Mouse (Mus musculus) left cerebral cortex, postnatal 14 days (tissue): Measurements from ENCODE around the gene Cspg5. TPM values are rescaled to one million over a fixed set of nuclear protein-coding genes. Genes with fewer than 3 reads are reported as not detected.

ENCODE experiments used
- DNase-seq, 2 experiments: peaks; one replicate each; pipeline ENCODE4 v3.0.0; 2021 to 2022; ENCODE audit warnings: low spot score in 2 of 2, mixed read lengths in 1 of 2
- intact Hi-C: fragments of 180-260 bp; cut with DNase I; formaldehyde crosslinking; loops from one replicate; pipeline ENCODE4 v1.15.1; 2025
- long read RNA-seq, 2 experiments: library from polyadenylated mRNA; stranded (forward); transcript quantifications; one replicate each; pipeline ENCODE4 v2.0.0; 2021
- total RNA-seq, 2 experiments: library from RNA; stranded (reverse); gene quantifications; 2 replicates each; pipeline ENCODE4 v1.2.3; 2021

Cspg5 gene
- total RNA-seq: 100 to 1,000 TPM; 423 to 475 TPM
- long read RNA-seq, experiment 1, transcript Cspg5-202 (5 exons, 3,790 nt): major isoform, 194 of 272 reads
- long read RNA-seq, experiment 1, transcript Cspg5-205 (4 exons, 2,107 nt): minor isoform, 28 of 272 reads
- long read RNA-seq, experiment 1, transcript Cspg5-201 (5 exons, 3,870 nt): minor isoform, 16 of 272 reads
- long read RNA-seq, experiment 1, partial matches to known transcripts: 13 of 272 reads
- long read RNA-seq, experiment 1, other reads (novel, unspliced or antisense): 18 of 272 reads
- long read RNA-seq, experiment 2, transcript Cspg5-205 (4 exons, 2,107 nt): minor isoform, 22 of 235 reads
- long read RNA-seq, experiment 2, transcript Cspg5-202 (5 exons, 3,790 nt): major isoform, 160 of 235 reads
- long read RNA-seq, experiment 2, transcript Cspg5-201 (5 exons, 3,870 nt): minor isoform, 26 of 235 reads
- long read RNA-seq, experiment 2, partial matches to known transcripts: 9 of 235 reads
- long read RNA-seq, experiment 2, other reads (novel, unspliced or antisense): 15 of 235 reads

DNA sequence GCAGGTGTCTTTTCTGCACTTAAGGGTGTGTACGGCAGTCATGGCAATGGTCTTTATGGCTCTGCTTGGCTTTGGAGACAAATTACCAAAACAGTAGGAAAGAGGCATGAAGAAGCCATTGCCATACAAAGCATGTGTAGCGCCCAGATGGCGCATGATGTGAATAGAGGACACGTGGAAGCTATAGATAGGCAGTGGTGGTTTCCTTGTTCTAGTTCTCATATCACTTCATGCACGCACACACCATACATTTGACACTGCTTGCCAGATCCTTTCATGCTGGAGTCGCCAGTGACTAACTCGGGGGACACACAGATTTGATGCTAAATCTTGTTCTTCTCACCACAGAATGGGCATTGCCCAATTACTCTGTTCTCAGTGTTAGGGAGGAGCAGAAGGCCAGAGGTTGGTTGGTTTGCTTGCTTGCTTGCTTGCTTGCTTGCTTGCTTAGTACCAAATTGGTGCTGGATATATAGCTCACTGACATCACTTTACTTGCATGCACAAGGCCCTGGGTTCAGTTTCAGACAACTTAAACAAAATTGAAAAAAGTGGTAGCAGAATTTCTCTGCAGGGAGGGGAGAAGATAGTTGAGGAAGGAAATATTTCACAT lies at the start of gene Cspg5:
TSS of gene Cspg5 (plus strand) at position 563 of the 613 bp plus-strand sequence.
- intact Hi-C loops: no loop called here
- DNase-seq: peak in 1 of 2 experiments; percentile 59

DNA sequence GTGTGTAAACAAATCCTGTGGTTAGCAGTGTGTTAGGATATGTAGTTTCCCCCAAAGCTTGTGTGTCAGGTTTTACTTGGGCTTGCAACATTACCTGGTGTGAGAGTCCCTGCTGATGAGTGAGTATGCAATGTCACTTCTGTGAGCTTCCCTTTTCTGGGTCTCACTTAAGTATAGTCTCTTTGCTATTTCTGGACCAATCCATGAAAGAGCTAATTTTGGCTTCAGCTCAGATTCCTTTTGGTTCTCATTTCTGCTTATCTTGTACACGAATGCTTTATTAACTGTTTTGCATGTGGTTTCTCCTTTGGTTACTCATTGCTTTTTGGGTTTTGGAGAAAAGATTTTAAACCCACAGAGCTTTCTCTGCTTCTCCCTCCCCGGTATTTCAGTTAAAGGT lies 43.7 kb upstream of the Cspg5 start:
- DNase-seq: no peak
- intact Hi-C loops: no loop called here

- intact Hi-C loops: loop anchor here (5.0 kb wide), 2 partner anchors 42 to 82 kb away; no protein-coding TSS in a partner anchor
- DNase-seq: peak; percentile 69 to 87
Measured at GRCm38 (mm10) chr9:110205526-110206404, 37.8 kb upstream of the Cspg5 start.

GRCm38 (mm10) chr9:110206437-110206836 lies 37.1 kb upstream of the Cspg5 start:
- intact Hi-C loops: loop anchor here (5.0 kb wide), 2 partner anchors 41 to 81 kb away; no protein-coding TSS in a partner anchor
- DNase-seq: peak in 1 of 2 experiments; percentile 49

GRCm38 (mm10) chr9:110208265-110208664 lies 35.3 kb upstream of the Cspg5 start:
- DNase-seq: no peak
- intact Hi-C loops: loop anchor here (5.0 kb wide), 2 partner anchors 39 to 79 kb away; no protein-coding TSS in a partner anchor

GRCm38 (mm10) chr9:110208967-110209366 lies 34.6 kb upstream of the Cspg5 start:
- intact Hi-C loops: loop anchor here (5.0 kb wide), 2 partner anchors 38 to 78 kb away; no protein-coding TSS in a partner anchor
- DNase-seq: no peak

GRCm38 (mm10) chr9:110224273-110224672 lies 19.3 kb upstream of the Cspg5 start:
- no peak for DNase-seq
- intact Hi-C loops: no loop called here

- intact Hi-C loops: no loop called here
- no peak for DNase-seq
Measured at GRCm38 (mm10) chr9:110226191-110226590, 17.4 kb upstream of the Cspg5 start.

DNA sequence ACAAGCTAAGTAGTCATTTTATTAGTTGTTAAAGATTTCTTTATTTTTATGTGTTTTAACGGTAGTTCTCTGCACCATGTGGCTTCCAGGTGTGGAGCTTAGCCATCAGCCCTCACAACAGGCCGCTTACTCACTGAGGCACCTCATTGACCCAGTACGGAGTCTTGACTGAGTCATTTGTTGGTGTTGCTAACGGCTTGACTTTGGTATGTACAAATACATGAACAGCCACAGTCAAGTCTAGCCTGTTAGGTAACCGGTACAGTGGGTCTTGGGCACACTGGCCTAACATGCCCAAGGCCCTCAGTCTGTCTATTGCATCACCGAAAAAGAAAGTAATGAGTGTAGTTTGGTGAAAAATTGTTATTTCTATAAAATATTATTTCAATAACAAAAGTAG lies 14.9 kb upstream of the Cspg5 start:
- intact Hi-C loops: no loop called here
- DNase-seq: no peak

GRCm38 (mm10) chr9:110229112-110229511 lies 14.5 kb upstream of the Cspg5 start:
- intact Hi-C loops: no loop called here
- no peak for DNase-seq

GRCm38 (mm10) chr9:110229566-110230248 lies 13.9 kb upstream of the Cspg5 start:
- intact Hi-C loops: no loop called here
- DNase-seq: peak in 1 of 2 experiments; percentile 64

- peak in 1 of 2 experiments; percentile 72 for DNase-seq
- intact Hi-C loops: no loop called here
Measured at GRCm38 (mm10) chr9:110230395-110231071, 13.1 kb upstream of the Cspg5 start.

DNA sequence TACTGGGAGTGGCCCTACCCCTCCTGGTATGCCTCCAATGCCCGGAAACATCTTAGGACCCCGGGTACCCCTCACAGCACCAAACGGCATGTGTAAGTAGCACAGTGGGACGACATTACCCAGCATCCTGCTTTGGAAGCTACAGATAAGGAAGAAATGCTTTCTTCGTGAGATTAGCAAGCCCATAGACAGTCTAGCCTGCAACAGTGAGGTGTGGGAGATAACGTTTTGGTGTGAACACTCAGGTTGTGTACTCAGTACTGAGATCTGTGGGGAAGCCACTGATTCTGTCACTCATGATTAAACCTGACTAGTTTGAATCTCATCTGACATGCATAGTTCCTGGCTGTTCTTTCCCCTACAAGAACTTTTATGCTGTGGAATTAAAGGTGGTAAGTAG lies 8.6 kb upstream of the Cspg5 start:
- intact Hi-C loops: no loop called here

GRCm38 (mm10) chr9:110244567-110244888 lies 945 bp downstream of the Cspg5 start:
- intact Hi-C loops: no loop called here
- no peak for DNase-seq

More for the DNA sequence above, 8.6 kb upstream of the Cspg5 start:
- DNase-seq: no peak

GRCm38 (mm10) chr9:110244889-110245589 lies 1.5 kb downstream of the Cspg5 start:
- peak; percentile 70 to 79 for DNase-seq
- intact Hi-C loops: loop anchor here (5.0 kb wide), 2 partner anchors 38 to 42 kb away; no protein-coding TSS in a partner anchor

DNA sequence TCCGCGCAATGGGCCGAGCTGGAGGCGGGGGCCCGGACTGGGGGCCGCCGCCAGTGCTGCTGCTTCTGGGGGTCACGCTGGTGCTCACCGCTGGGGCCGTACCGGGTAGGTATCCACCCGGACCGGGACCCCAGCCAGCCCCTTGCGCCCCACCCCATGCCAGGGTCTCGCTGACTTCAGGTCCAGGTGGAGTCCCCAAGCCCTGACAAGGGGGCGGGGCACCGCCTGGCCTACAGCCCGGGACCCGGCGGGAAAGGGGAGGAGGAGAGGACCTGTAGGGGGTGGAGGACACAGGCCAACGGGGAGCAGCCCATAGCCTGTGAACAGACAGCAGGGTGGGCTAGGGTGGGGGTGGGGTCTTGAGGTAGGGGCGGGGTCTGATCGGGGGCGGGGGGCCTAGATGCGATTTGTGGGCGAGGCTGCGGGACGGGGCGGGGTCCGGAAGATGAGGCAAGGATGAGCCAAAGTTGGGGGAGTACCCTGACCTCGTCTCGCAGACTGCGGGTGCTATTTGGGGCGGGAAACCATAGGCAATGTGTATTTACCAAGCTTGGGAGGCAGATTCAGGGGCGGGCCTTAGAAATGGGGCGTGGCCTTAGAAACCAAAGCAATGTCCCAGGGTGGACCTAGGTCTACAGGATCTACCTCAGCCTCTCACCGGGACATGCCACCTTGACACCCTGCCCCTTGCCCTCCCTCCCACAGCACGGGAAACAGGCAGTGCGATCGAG lies 2.2 kb downstream of the Cspg5 start:
- peak; percentile 62 to 68 for DNase-seq
- intact Hi-C loops: loop anchor here (5.0 kb wide), 2 partner anchors 38 to 42 kb away; no protein-coding TSS in a partner anchor

DNA sequence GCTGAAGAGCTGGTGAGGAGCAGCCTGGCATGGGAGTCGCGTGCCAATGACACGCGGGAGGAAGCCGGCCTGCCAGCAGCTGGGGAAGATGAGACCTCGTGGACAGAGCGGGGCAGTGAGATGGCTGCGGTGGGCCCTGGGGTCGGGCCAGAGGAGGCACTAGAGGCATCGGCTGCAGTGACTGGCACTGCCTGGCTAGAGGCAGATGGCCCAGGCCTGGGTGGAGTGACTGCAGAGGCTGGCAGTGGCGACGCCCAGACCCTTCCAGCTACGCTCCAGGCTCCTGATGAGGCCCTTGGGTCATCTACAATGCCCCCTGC lies 2.7 kb downstream of the Cspg5 start:
- DNase-seq: no peak

More for the DNA sequence above, 2.7 kb downstream of the Cspg5 start:
- intact Hi-C loops: loop anchor here (5.0 kb wide), 2 partner anchors 39 to 41 kb away; no protein-coding TSS in a partner anchor
